In the genomic region with DNA sequence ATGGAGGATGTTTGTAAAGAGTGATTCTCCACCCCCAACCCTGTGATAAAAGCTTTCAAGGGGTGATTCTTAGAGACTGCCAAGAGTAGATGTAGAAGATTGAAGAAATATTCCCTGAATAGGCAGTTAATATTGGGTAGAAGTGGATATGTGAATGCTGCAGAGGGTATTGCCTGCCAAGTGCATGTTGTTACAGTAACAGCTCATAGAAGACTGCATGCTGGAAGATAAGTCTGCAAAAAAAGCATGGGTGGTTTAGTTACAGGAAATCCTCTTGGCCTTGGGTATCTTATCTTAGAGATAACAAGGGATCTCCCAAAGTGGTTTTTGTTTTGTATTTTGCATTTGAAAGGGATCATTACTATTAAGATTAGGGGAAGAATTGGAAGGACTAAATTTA, we compare ENCODE assay signal across 39 mouse cellular contexts. TPM values are rescaled to one million over a fixed set of nuclear protein-coding genes. Genes with fewer than 3 reads are reported as not detected.
"Had no signal": no experiment of that assay in that cellular context is flagged by ENCODE, and none has a peak within 500 bp of the region (broad histone marks: within the 10 kb centered on the region; RNA-seq: fewer than 3 reads in every experiment).

No protein-coding gene starts in this region.

- H3K27ac ChIP-seq: heart, embryonic 10.5 days; hindbrain, embryonic 10.5 days; hindbrain, embryonic 12.5 days; hindbrain, embryonic 14.5 days; intestine, embryonic 15.5 days; limb, embryonic 13.5 days; limb, embryonic 15.5 days had no signal

- H3K4me1 ChIP-seq: heart, embryonic 10.5 days; heart, embryonic 12.5 days; hindbrain, embryonic 10.5 days; hindbrain, embryonic 12.5 days; intestine, embryonic 15.5 days; limb, embryonic 13.5 days; limb, embryonic 15.5 days had no signal

- H3K4me2 ChIP-seq: heart, embryonic 12.5 days; hindbrain, embryonic 12.5 days; hindbrain, embryonic 14.5 days; intestine, embryonic 15.5 days; limb, embryonic 13.5 days; limb, embryonic 15.5 days had no signal

- H3K36me3 ChIP-seq: heart, embryonic 10.5 days; heart, embryonic 12.5 days; hindbrain, embryonic 10.5 days; hindbrain, embryonic 12.5 days; intestine, embryonic 15.5 days; limb, embryonic 13.5 days; limb, embryonic 15.5 days had no signal

- H3K9me3 ChIP-seq: heart, embryonic 10.5 days; heart, embryonic 12.5 days; hindbrain, embryonic 10.5 days; hindbrain, embryonic 12.5 days; intestine, embryonic 15.5 days; limb, embryonic 13.5 days; limb, embryonic 15.5 days had no signal

- H3K27me3 ChIP-seq: heart, embryonic 12.5 days; hindbrain, embryonic 12.5 days; intestine, embryonic 15.5 days; limb, embryonic 13.5 days; limb, embryonic 15.5 days had no signal

- H3K4me3 ChIP-seq: heart, embryonic 10.5 days; heart, embryonic 12.5 days; hindbrain, embryonic 10.5 days; hindbrain, embryonic 12.5 days; intestine, embryonic 15.5 days; limb, embryonic 13.5 days; limb, embryonic 15.5 days had no signal

- ATAC-seq: hindbrain, embryonic 16.5 days; inflammation-experienced regulatory T-cells, adult 6 months; intestine, embryonic 15.5 days; intestine, postnatal 0 days had no signal

- H3K9ac ChIP-seq: heart, embryonic 12.5 days; hindbrain, embryonic 12.5 days; hindbrain, embryonic 14.5 days; intestine, embryonic 15.5 days; limb, embryonic 13.5 days; limb, embryonic 15.5 days had no signal

- DNase-seq: gastrocnemius, postnatal 14 days; heart, adult 18-20 months; heart, postnatal 10 days; heart, postnatal 4 days; kidney, adult 18-20 months; kidney, adult 8-10 months; kidney, postnatal 10 days; kidney, postnatal 36 days; layer of hippocampus, adult 9-11 months; layer of hippocampus, postnatal 36 days; left cerebral cortex, postnatal 4 days had no signal

RNA-seq across cellular contexts. Expression of a gene that starts 30.7 kb away (rescaled TPM):
- polyA plus RNA-seq: inflammation-experienced regulatory T-cells, adult 6 months had no signal

RNA-seq across cellular contexts. Expression of a gene that starts 36.3 kb away (rescaled TPM):
- total RNA-seq: gastrocnemius, postnatal 4 days; granulocyte monocyte progenitor cell, adult 5-6 weeks; heart, adult 18-20 months; heart, adult 8-10 months; heart, postnatal 10 days; heart, postnatal 25 days; heart, postnatal 4 days; layer of hippocampus, adult 18-20 months; layer of hippocampus, adult 8-10 months; layer of hippocampus, postnatal 14 days; layer of hippocampus, postnatal 36 days; left cerebral cortex, adult 18-20 months; left cerebral cortex, adult 8-10 months; left cerebral cortex, postnatal 10 days; left cerebral cortex, postnatal 25 days; left cerebral cortex, postnatal 4 days had no signal
- polyA plus RNA-seq: heart, embryonic 10.5 days; heart, embryonic 12.5 days; heart, embryonic 14.5 days; heart, embryonic 16.5 days; hindbrain, embryonic 10.5 days; hindbrain, embryonic 12.5 days; hindbrain, embryonic 14.5 days; hindbrain, embryonic 16.5 days; inflammation-experienced regulatory T-cells, adult 6 months; intestine, embryonic 15.5 days; intestine, postnatal 0 days; kidney, embryonic 14.5 days; kidney, embryonic 16.5 days; large intestine, adult 2 months; limb, embryonic 11.5 days; limb, embryonic 13.5 days; limb, embryonic 15.5 days had no signal
